Mouse (Mus musculus) ES-E14 (cell line): ENCODE data around the gene Spdl1.

Experiments
- CHD2 ChIP-seq: IDR thresholded peaks from 2 replicates; pipeline ENCODE4 v1.6.1; 2014; ENCODE audit warnings: mild to moderate bottlenecking, low read depth, low read length, inconsistent platforms
- HCFC1 ChIP-seq: IDR thresholded peaks from 2 replicates; pipeline ENCODE4 v1.6.1; 2012; ENCODE audit warnings: low read length, inconsistent platforms, borderline replicate concordance; ENCODE audit not compliant: insufficient read depth
- MAFK ChIP-seq: IDR thresholded peaks from 2 replicates; pipeline ENCODE4 v1.6.1; 2014; ENCODE audit warnings: mild to moderate bottlenecking, low read depth, low read length, inconsistent platforms; ENCODE audit not compliant: insufficient read depth
- ZC3H11A ChIP-seq: IDR thresholded peaks from 2 replicates; pipeline ENCODE4 v1.6.1; 2012; ENCODE audit warnings: low read depth, mild to moderate bottlenecking, inconsistent platforms, low read length, borderline replicate concordance
- ZNF384 ChIP-seq: IDR thresholded peaks from 2 replicates; pipeline ENCODE4 v1.6.1; 2012; ENCODE audit warnings: low read depth, low read length, inconsistent platforms

DNA sequence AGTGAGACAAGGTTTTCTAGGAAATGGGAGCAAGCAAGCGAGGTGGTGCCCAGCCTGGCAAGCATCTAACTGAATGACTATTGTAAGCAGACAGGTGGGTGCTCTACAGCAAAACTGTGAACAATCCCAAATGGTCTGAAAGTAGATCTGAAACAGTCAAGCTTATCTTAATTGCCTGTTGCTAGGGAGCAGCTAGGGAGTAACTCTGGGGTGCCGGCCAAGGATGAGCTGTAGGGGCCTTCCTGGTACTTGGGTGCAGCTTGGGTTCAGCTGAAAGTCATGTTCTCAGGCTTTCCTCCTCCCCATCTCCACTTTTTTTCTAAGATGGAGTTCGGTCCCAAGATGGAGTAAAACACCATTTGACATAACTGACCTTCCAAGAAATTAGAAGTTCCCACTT is 38.5 kb upstream of the Spdl1 start:
- TF ChIP-seq HCFC1 (no peak), MAFK (no peak), ZNF384 (no peak), CHD2 (no peak), ZC3H11A (no peak)
